Mouse (Mus musculus) embryonic facial prominence, embryonic 11.5 days (tissue): ENCODE data around the gene Cyp2c54. TPM values are rescaled to one million over a fixed set of nuclear protein-coding genes. Genes with fewer than 3 reads are reported as not detected.
"Not testable (repeated sequence)": the region's sequence is repeated elsewhere in the genome, so short reads cannot be mapped to it uniquely, and the experiment has no call there.

Experiments used
- ATAC-seq: fragments of 200-750 bp; cut with Nextera tagmentation; replicated peaks from 2 replicates; pipeline ENCODE4 v1.8.0; 2017; ENCODE audit warnings: low read depth; ENCODE audit not compliant: insufficient number of reproducible peaks, low FRiP score, low TSS enrichment
- DNase-seq: peaks from one replicate; pipeline ENCODE4 v3.0.0-alpha.2; 2015; ENCODE audit warnings: low spot score
- H3K27ac ChIP-seq: fragments of 300-500 bp; sonication (generic); replicated peaks from 2 replicates; pipeline ENCODE4 v1.5.1; 2014; ENCODE audit warnings: mild to moderate bottlenecking, low read depth, low read length, control low read depth
- H3K27me3 ChIP-seq: fragments of 300-500 bp; sonication (generic); 2 replicates; pipeline ENCODE4 v1.6.1; 2014; ENCODE audit warnings: mild to moderate bottlenecking, low read length, moderate library complexity, mixed read lengths; ENCODE audit not compliant: control insufficient read depth, insufficient read depth
- H3K36me3 ChIP-seq: fragments of 300-500 bp; sonication (generic); replicated peaks from 2 replicates; pipeline ENCODE4 v1.6.1; 2014; ENCODE audit warnings: low read depth, mild to moderate bottlenecking, low read length, moderate library complexity, mixed read lengths; ENCODE audit not compliant: control insufficient read depth, insufficient read depth
- H3K4me1 ChIP-seq: fragments of 300-500 bp; sonication (generic); 2 replicates; pipeline ENCODE4 v1.6.1; 2014; ENCODE audit warnings: low read length, mixed read lengths; ENCODE audit not compliant: control insufficient read depth, insufficient read depth
- H3K4me2 ChIP-seq: fragments of 300-500 bp; sonication (generic); 2 replicates; pipeline ENCODE4 v1.6.1; 2014; ENCODE audit warnings: low read depth, mild to moderate bottlenecking, control low read depth, low read length, moderate library complexity
- H3K4me3 ChIP-seq: fragments of 300-500 bp; sonication (generic); 2 replicates; pipeline ENCODE4 v1.5.1; 2014; ENCODE audit warnings: low read depth, low read length, control low read depth
- H3K9ac ChIP-seq: fragments of 300-500 bp; sonication (generic); replicated peaks from 2 replicates; pipeline ENCODE4 v1.6.1; 2014; ENCODE audit warnings: mild to moderate bottlenecking, control low read depth, low read length
- H3K9me3 ChIP-seq: fragments of 300-500 bp; sonication (generic); replicated peaks from 2 replicates; pipeline ENCODE4 v1.6.1; 2016; ENCODE audit warnings: mild to moderate bottlenecking, low read length, inconsistent platforms, mixed read lengths; ENCODE audit not compliant: control insufficient read depth
- WGBS: fragments of 180-500 bp; shearing (Covaris S2); extraction: QIAGEN DNeasy Blood & Tissue Kit; methylation state at CpG from one replicate; pipeline ENCODE4 v1.1.7; 2014; 5-methylcytosine and 5-hydroxymethylcytosine counted together
- polyA plus RNA-seq: library from polyadenylated mRNA; unstranded; fragments of >200 nt; fragmentation: Nextera tagmentation; extraction: Ambion mirVana; gene quantifications from 2 replicates; pipeline ENCODE4 v1.2.1, GENCODE M21; 2014

The Cyp2c54 gene
- polyA plus RNA-seq: not detected in 2 replicates

DNA sequence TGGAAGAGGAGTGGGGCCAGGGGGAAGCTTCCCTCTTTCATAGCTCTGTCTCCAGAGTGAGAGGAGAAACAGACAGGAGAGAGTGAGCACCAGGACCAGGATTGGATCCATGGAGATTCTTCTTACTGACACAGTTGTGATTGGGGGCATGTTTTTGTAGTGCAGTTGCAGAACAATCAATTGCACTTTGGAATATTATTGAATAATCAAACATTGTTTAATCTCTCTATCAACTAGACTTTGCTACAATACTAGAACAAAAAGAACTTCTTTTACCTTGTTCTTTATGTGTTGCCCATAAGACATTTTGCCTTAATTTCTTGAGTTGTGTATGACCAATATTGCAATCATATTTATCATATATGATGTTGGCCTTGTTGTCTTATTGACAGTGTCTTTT lies at the start of gene Cyp2c54:
Gene Cyp2c54 (minus strand): TSS at position 127 of the 400 bp plus-strand sequence.
- ATAC-seq (no peak), DNase-seq (no peak)
- H3K36me3 ChIP-seq: no peaks in the 10 kb centered on the region
- H3K4me3 ChIP-seq: no peak within 1 kb of the TSS
- no peak within 1 kb of the TSS for H3K27ac ChIP-seq
- H3K4me2 ChIP-seq: no peak within 1 kb of the TSS
- H3K9me3 ChIP-seq: no peaks in the 10 kb centered on the region
- no peaks in the 10 kb centered on the region for H3K4me1 ChIP-seq
- H3K27me3 ChIP-seq: no peaks in the 10 kb centered on the region
- H3K9ac ChIP-seq: no peak within 1 kb of the TSS

DNA sequence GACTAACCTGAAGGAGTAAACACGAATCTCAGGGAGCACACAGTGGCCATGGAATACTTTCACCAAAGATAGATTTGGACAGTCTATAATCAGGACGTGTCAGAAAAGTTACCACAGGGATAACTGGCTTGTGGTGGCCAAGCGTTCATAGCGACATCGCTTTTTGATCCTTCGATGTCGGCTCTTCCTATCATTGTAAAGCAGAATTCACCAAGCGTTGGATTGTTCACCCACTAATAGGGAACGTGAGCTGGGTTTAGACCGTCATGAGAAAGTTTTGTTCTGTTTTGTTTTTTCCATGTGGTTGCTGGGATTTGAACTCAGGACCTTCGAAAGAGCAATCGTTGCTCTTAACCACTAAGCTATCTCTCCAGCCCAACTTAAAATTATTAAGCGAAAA lies 46.0 kb upstream of the Cyp2c54 start:
- H3K27me3 ChIP-seq, H3K4me3 ChIP-seq, ATAC-seq, H3K4me1 ChIP-seq, H3K27ac ChIP-seq, H3K4me2 ChIP-seq, H3K9ac ChIP-seq, H3K36me3 ChIP-seq, H3K9me3 ChIP-seq, DNase-seq: not testable (repeated sequence)
- 79% methylated on average over 13 of the region's 13 CpGs for WGBS

DNA sequence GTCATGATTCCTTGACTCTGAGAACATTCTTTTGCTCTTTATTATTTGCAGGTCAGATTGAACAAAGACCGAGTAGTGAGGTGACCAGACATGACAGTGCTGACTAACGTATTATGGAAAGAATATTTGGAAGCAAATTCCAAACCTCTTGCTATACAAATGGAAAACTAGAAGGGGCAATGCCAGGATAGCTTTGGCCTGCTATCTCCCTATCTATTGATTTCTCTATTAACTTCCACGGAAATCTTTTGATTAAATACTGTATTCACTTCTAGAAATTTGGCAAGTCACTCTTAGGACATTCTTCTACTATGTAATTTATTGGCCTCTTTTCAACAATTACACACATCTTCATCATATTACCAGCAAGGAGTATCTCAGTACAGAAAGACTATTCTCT lies 17.5 kb upstream of the Cyp2c54 start:
- no peaks in the 10 kb centered on the region for H3K36me3 ChIP-seq
- 82% methylated on average over 3 of the region's 3 CpGs for whole genome bisulfite sequencing
- H3K9ac ChIP-seq: no peak overlapping the region

DNA sequence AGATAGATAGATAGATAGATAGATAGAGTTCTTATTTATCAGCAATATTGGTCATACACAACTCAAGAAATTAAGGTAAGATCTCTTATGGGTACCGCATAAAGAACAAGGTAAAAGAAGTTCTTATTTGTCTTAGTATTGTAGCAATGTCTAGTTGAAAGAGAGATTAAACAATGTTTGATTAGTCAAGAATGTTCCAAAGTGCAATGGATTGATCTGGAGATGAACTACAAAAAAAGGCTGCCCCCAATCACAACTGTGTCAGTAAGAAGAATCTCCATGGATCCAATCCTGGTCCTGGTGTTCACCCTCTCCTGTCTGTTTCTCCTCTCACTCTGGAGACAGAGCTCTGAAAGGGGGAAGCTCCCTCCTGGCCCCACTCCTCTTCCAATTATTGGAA lies 15.8 kb upstream of the Cyp2c54 start, which contains the start of gene Cyp2c50:
Gene Cyp2c50 (plus strand): TSS at position 268 of the 400 bp plus-strand sequence.
- H3K9me3 ChIP-seq, H3K9ac ChIP-seq, H3K4me2 ChIP-seq, DNase-seq, H3K4me3 ChIP-seq, H3K27ac ChIP-seq, H3K36me3 ChIP-seq, H3K4me1 ChIP-seq, H3K27me3 ChIP-seq, ATAC-seq: not testable (repeated sequence)
- WGBS: 100% methylated on average over 1 of the region's 1 CpGs

More for the DNA sequence above, 17.5 kb upstream of the Cyp2c54 start:
- no peaks in the 10 kb centered on the region for H3K27me3 ChIP-seq
- DNase-seq: no peak
- no peak for ATAC-seq
- no peak overlapping the region for H3K27ac ChIP-seq
- no peaks in the 10 kb centered on the region for H3K4me1 ChIP-seq
- no peak overlapping the region for H3K4me3 ChIP-seq
- no peak overlapping the region for H3K4me2 ChIP-seq
- no peaks in the 10 kb centered on the region for H3K9me3 ChIP-seq

DNA sequence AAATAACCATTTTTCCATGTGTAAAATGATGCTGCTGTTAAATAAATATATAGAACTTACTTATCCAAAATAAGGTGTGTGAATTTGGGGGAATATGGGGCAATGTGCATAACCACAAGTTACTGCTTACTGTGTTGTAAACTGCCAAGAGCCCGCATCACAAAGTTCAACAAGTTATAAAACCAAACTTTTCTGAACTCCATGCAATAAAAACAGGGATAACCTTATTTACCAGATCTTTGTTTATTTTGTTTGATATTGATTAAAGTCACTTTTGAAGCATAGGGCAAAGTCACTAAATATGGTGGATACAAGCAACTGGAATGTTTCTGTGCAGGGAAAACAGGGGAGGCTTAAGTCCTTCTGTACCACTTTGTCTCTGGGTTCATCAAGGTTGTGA lies 14.8 kb upstream of the Cyp2c54 start:
- no peak overlapping the region for H3K9ac ChIP-seq
- H3K27me3 ChIP-seq: no peaks in the 10 kb centered on the region
- H3K36me3 ChIP-seq: no peaks in the 10 kb centered on the region
- WGBS: 91% methylated on average over 1 of the region's 1 CpGs
- ATAC-seq (no peak), DNase-seq (no peak)
- H3K4me1 ChIP-seq: no peaks in the 10 kb centered on the region
- no peak overlapping the region for H3K27ac ChIP-seq
- no peak overlapping the region for H3K4me3 ChIP-seq
- no peaks in the 10 kb centered on the region for H3K9me3 ChIP-seq
- no peak overlapping the region for H3K4me2 ChIP-seq

DNA sequence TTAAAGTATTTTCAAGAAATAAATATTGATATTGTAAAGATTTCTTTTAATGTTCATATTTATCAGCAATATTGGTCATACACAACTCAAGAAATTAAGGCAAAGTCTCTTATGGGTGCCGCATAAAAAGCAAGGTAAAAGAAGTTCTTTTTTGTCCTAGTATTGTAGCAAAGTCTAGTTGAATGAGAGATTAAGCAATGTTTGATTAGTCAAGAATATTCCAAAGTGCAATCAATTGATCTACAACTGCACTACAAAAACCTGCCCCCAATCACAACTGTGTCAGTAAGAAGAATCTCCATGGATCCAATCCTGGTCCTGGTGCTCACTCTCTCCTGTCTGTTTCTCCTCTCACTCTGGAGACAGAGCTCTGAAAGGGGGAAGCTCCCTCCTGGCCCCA lies 81.5 kb downstream of the Cyp2c54 start, which contains the start of gene Cyp2c37:
Gene Cyp2c37 (plus strand): TSS at position 285 of the 400 bp plus-strand sequence.
- WGBS: 100% methylated on average over 1 of the region's 1 CpGs
- not testable (repeated sequence) for ATAC-seq

DNA sequence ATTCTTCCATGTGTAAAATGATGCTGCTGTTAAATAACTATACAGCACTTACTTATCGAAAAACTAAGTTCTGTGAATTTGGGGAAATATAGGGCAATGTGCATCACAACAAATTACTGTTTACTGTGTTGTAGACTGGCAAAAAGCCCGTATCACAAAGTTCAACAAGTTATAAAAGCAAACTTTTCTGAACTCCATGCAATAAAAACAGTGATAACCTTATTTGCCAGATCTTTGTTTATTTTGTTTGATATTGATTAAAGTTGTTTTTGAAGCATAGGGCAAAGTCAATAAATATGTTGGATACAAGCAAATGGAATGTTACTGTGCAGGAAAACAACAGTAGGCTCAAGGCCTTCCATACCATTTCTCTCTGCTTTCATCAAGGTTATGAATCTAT lies 84.2 kb downstream of the Cyp2c54 start:
- Histone ChIP-seq H3K9ac (no peak overlapping the region), H3K36me3 (no peaks in the 10 kb centered on the region), H3K27me3 (no peaks in the 10 kb centered on the region), H3K4me1 (no peaks in the 10 kb centered on the region), H3K4me3 (no peak overlapping the region), H3K9me3 (no peaks in the 10 kb centered on the region), H3K4me2 (no peak overlapping the region), H3K27ac (no peak overlapping the region)
- WGBS: 74% methylated on average over 2 of the region's 2 CpGs
- DNase-seq: no peak
- no peak for ATAC-seq

More for the DNA sequence above, 81.5 kb downstream of the Cyp2c54 start, which contains the start of gene Cyp2c37:
- H3K9ac ChIP-seq, H3K36me3 ChIP-seq, DNase-seq, H3K27me3 ChIP-seq, H3K27ac ChIP-seq, H3K4me1 ChIP-seq, H3K4me3 ChIP-seq, H3K9me3 ChIP-seq, H3K4me2 ChIP-seq: not testable (repeated sequence)
